ENCODE assay signal across 16 mouse cellular contexts in the genomic region with DNA sequence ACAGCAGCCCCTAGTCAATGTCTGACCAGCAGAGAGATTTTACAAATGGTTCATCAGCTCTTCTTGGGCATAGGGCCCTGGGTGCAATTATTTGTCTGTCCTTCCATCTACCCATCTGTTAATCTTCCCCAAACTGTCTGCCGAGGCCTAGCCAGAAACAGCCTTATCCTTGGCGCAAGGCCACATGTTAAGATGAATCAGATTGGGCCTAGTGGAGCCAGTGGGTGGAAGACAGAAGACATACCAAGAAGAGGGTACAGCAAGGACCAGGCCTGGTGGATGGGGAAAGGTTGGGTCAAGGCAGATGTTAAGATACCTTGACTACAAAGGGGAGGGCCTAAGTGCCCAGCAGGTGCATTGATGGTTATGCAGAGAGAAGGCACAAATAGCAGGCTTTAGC. TPM values are rescaled to one million over a fixed set of nuclear protein-coding genes. Genes with fewer than 3 reads are reported as not detected.
DNase-seq lines count a peak whose midpoint lies in the region; ATAC-seq and TF ChIP-seq lines count a peak whose summit lies in the region.
"Had no signal": no experiment of that assay in that cellular context is flagged by ENCODE, and none has a peak within 500 bp of the region (broad histone marks: within the 10 kb centered on the region; RNA-seq: fewer than 3 reads in every experiment).

No protein-coding gene starts in this region.

- no peak for TF ChIP-seq CTCF in layer of hippocampus, adult 2 months (conservative IDR thresholded peaks at IDR 0.05)

- DNase-seq in frontal cortex, postnatal 36 days (ENCODE audit: low spot score in 2 of 2), result peak; percentile 56 to 71
- DNase-seq in frontal cortex, postnatal 25 days (ENCODE audit: low spot score in 2 of 2), result no peak
- DNase-seq in ES-CJ7 (ENCODE audit: low read depth, low spot score) (peak; percentile 33), ZHBTc4 (ENCODE audit: low read depth, low spot score) (peak; percentile 8)
- peak in 1 of 2 experiments; percentile 45 for DNase-seq in layer of hippocampus, adult 2 months (ENCODE audit: low spot score in 2 of 2)
- DNase-seq in embryo, embryonic 11 days, result no peak
- no peak for DNase-seq in kidney, adult 9 months
- DNase-seq: forebrain, postnatal 0 days; gastrocnemius, postnatal 25 days; liver, embryonic 13.5 days had no signal

- H3K27ac ChIP-seq in layer of hippocampus, adult 2 months, result peak overlapping the region; percentile 96
- H3K27ac ChIP-seq: heart, embryonic 15.5 days; hindbrain, postnatal 0 days; liver, embryonic 13.5 days; neural tube, embryonic 13.5 days; stomach, embryonic 15.5 days had no signal

- no peak for ATAC-seq in megakaryocyte, adult 5-6 weeks (ENCODE audit: poor library complexity, severe bottlenecking)
- ATAC-seq: forebrain, postnatal 0 days; hindbrain, postnatal 0 days had no signal

- no peak overlapping the region for H3K4me3 ChIP-seq in layer of hippocampus, adult 2 months
- H3K4me3 ChIP-seq: erythroblast, embryonic 14.5 days; liver, embryonic 13.5 days; stomach, embryonic 15.5 days had no signal

RNA-seq across cellular contexts. Expression of gene Car7, which starts 5.1 kb away (rescaled TPM):
- total RNA-seq in layer of hippocampus, adult 2 months (2021), result 10 to 100 TPM; 19.3 to 19.7 TPM
- 0.27 TPM in 1 of 2 replicates, not detected in the other for total RNA-seq in megakaryocyte, adult 5-6 weeks (2015)
- total RNA-seq in megakaryocyte, adult 5-6 weeks (2017), result 0.44 and 1.2 TPM in 2 replicates

RNA-seq across cellular contexts. Expression of gene Nae1, which starts 5.1 kb away (rescaled TPM):
- 10 to 100 TPM; 44.5 to 46.3 TPM for total RNA-seq in layer of hippocampus, adult 2 months (2021)
- total RNA-seq in megakaryocyte, adult 5-6 weeks (2015), result 45.3 and 69.6 TPM in 2 replicates
- total RNA-seq in megakaryocyte, adult 5-6 weeks (2017), result 67.3 and 83.9 TPM in 2 replicates

RNA-seq across cellular contexts. Expression of gene Terb1, which starts 29.9 kb away (rescaled TPM):
- total RNA-seq in layer of hippocampus, adult 2 months (2021), result 1 to 10 TPM in 1 of 2 experiments, under 1 TPM in 1; 0.76 to 1.0 TPM
- not detected in 2 replicates for total RNA-seq in megakaryocyte, adult 5-6 weeks (2015)
- total RNA-seq in megakaryocyte, adult 5-6 weeks (2017), result not detected in 2 replicates

RNA-seq across cellular contexts. Expression of gene Pdp2, which starts 51.7 kb away (rescaled TPM):
- 1 to 10 TPM; 8.7 to 9.1 TPM for total RNA-seq in layer of hippocampus, adult 2 months (2021)
- 6.8 TPM in 2 replicates for total RNA-seq in megakaryocyte, adult 5-6 weeks (2015)
- 6.1 and 6.6 TPM in 2 replicates for total RNA-seq in megakaryocyte, adult 5-6 weeks (2017)

Comparison
In these comparisons a context has a peak if more than half of its experiments do, and no peak if none do; other contexts are left out.
1. DNase-seq: peak in frontal cortex, postnatal 36 days (2 of 2), ES-CJ7 (single experiment) and ZHBTc4 (single experiment); none in frontal cortex, postnatal 25 days (0 of 2), embryo, embryonic 11 days (single experiment) and kidney, adult 9 months (single experiment).
2. RNA of gene Car7, which starts 5.1 kb away (total RNA-seq): 19.3 to 19.7 TPM in layer of hippocampus, adult 2 months; 0.27 to 1.2 TPM in megakaryocyte, adult 5-6 weeks; every median in the first group is over 4 times any median in the second.